Mouse (Mus musculus) kidney, embryonic 15.5 days (tissue): Measurements from ENCODE around the gene Hhip. TPM values are rescaled to one million over a fixed set of nuclear protein-coding genes. Genes with fewer than 3 reads are reported as not detected.

Experiments used
- ATAC-seq: fragments of 200-750 bp; cut with Nextera tagmentation; replicated peaks from 2 replicates; pipeline ENCODE4 v1.8.0; 2017; ENCODE audit warnings: moderate TSS enrichment; ENCODE audit not compliant: low FRiP score
- H3K27ac ChIP-seq: fragments of 300-500 bp; sonication (generic); 2 replicates; pipeline ENCODE4 v1.5.1; 2015; ENCODE audit warnings: mild to moderate bottlenecking, inconsistent platforms
- H3K27me3 ChIP-seq: fragments of 300-500 bp; sonication (generic); 2 replicates; pipeline ENCODE4 v1.6.1; 2015; ENCODE audit warnings: inconsistent platforms
- H3K36me3 ChIP-seq: fragments of 300-500 bp; sonication (generic); 2 replicates; pipeline ENCODE4 v1.6.1; 2015; ENCODE audit warnings: inconsistent platforms
- H3K4me1 ChIP-seq: fragments of 300-500 bp; sonication (generic); 2 replicates; pipeline ENCODE4 v1.6.1; 2015; ENCODE audit warnings: inconsistent platforms
- H3K4me2 ChIP-seq: fragments of 300-500 bp; sonication (generic); 2 replicates; pipeline ENCODE4 v1.6.1; 2015; ENCODE audit warnings: moderate library complexity, mild to moderate bottlenecking, inconsistent platforms
- H3K4me3 ChIP-seq: fragments of 300-500 bp; sonication (generic); replicated peaks from 2 replicates; pipeline ENCODE4 v1.5.1; 2015; ENCODE audit warnings: mild to moderate bottlenecking, inconsistent platforms
- H3K9ac ChIP-seq: fragments of 300-500 bp; sonication (generic); 2 replicates; pipeline ENCODE4 v1.6.1; 2015; ENCODE audit warnings: mild to moderate bottlenecking, inconsistent platforms
- H3K9me3 ChIP-seq: fragments of 300-500 bp; sonication (generic); replicated peaks from 2 replicates; pipeline ENCODE4 v1.6.1; 2016; ENCODE audit warnings: inconsistent platforms
- WGBS: fragments of 180-500 bp; shearing (Covaris S2); methylation state at CpG from one replicate; pipeline ENCODE4 v1.1.7; 2015; ENCODE audit warnings: mixed read lengths; 5-methylcytosine and 5-hydroxymethylcytosine counted together
- polyA plus RNA-seq: library from polyadenylated mRNA; unstranded; fragments of >200 nt; fragmentation: Nextera tagmentation; extraction: Ambion mirVana; gene quantifications from 2 replicates; pipeline ENCODE4 v1.2.1, GENCODE M21; 2015

Gene Hhip
- polyA plus RNA-seq, 1 experiment from 2014 or later: 3.0 TPM

- no peak for ATAC-seq
- no peaks in the 10 kb centered on the region for H3K27me3 ChIP-seq
- H3K4me1 ChIP-seq: 0 out of 2 replicates have a peak, but pooled peaks cover 4% of the 10 kb centered on the region
- H3K36me3 ChIP-seq: no peaks in the 10 kb centered on the region
- H3K4me3 ChIP-seq: no peak overlapping the region
- 52% methylated on average over 2 of the region's 2 CpGs for WGBS
- no peak overlapping the region for H3K4me2 ChIP-seq
- H3K27ac ChIP-seq: no peak overlapping the region
- H3K9me3 ChIP-seq: no peaks in the 10 kb centered on the region
- H3K9ac ChIP-seq: no peak overlapping the region
These were observed 72.9 kb downstream of the Hhip start for GRCm38 (mm10) chr8:79984946-79985345.

GRCm38 (mm10) chr8:79982144-79982543, 75.7 kb downstream of the Hhip start:
- H3K4me3 ChIP-seq: no peak overlapping the region
- 0 out of 2 replicates have a peak, but pooled peaks cover 4% of the 10 kb centered on the region for H3K4me1 ChIP-seq
- no peak overlapping the region for H3K4me2 ChIP-seq
- H3K27me3 ChIP-seq: no peaks in the 10 kb centered on the region
- no peak overlapping the region for H3K9ac ChIP-seq
- 50% methylated on average over 4 of the region's 4 CpGs for WGBS
- no peak overlapping the region for H3K27ac ChIP-seq
- no peaks in the 10 kb centered on the region for H3K36me3 ChIP-seq
- H3K9me3 ChIP-seq: no peaks in the 10 kb centered on the region
- ATAC-seq: no peak

GRCm38 (mm10) chr8:79966159-79966558, 91.6 kb downstream of the Hhip start:
- ATAC-seq: peak; percentile 58
- Histone ChIP-seq H3K36me3 (no peaks in the 10 kb centered on the region), H3K27me3 (no peaks in the 10 kb centered on the region), H3K9ac (no peak overlapping the region), H3K27ac (no peak overlapping the region), H3K4me3 (no peak overlapping the region), H3K4me1 (no peaks in the 10 kb centered on the region), H3K4me2 (no peak overlapping the region), H3K9me3 (no peaks in the 10 kb centered on the region)
- 59% methylated on average over 6 of the region's 6 CpGs for WGBS

- ATAC-seq: no peak
- no peaks in the 10 kb centered on the region for H3K27me3 ChIP-seq
- no peak overlapping the region for H3K4me2 ChIP-seq
- H3K4me1 ChIP-seq: no peaks in the 10 kb centered on the region
- H3K9me3 ChIP-seq: no peaks in the 10 kb centered on the region
- no peaks in the 10 kb centered on the region for H3K36me3 ChIP-seq
- WGBS: 50% methylated on average over 3 of the region's 3 CpGs
- H3K27ac ChIP-seq: no peak overlapping the region
- no peak overlapping the region for H3K4me3 ChIP-seq
- no peak overlapping the region for H3K9ac ChIP-seq
These were observed 104.9 kb downstream of the Hhip start for GRCm38 (mm10) chr8:79952857-79953256.

- Histone ChIP-seq H3K9me3 (no peaks in the 10 kb centered on the region), H3K36me3 (no peaks in the 10 kb centered on the region), H3K27me3 (no peaks in the 10 kb centered on the region), H3K9ac (no peak overlapping the region), H3K4me1 (no peaks in the 10 kb centered on the region), H3K27ac (no peak overlapping the region), H3K4me3 (no peak overlapping the region), H3K4me2 (no peak overlapping the region)
- 76% methylated on average over 3 of the region's 3 CpGs for WGBS
- no peak for ATAC-seq
These were observed 107.4 kb downstream of the Hhip start for GRCm38 (mm10) chr8:79950376-79950775.

- Histone ChIP-seq H3K9me3 (no peaks in the 10 kb centered on the region), H3K4me2 (no peak overlapping the region), H3K27ac (no peak overlapping the region), H3K27me3 (no peaks in the 10 kb centered on the region), H3K9ac (no peak overlapping the region), H3K4me3 (no peak overlapping the region), H3K36me3 (no peaks in the 10 kb centered on the region), H3K4me1 (no peaks in the 10 kb centered on the region)
- no peak for ATAC-seq
- 65% methylated on average over 9 of the region's 9 CpGs for WGBS
These were observed 112.2 kb downstream of the Hhip start for GRCm38 (mm10) chr8:79945501-79946076.

GRCm38 (mm10) chr8:79941070-79941469, 116.7 kb downstream of the Hhip start:
- no peaks in the 10 kb centered on the region for H3K27me3 ChIP-seq
- H3K4me1 ChIP-seq: peaks cover 6% of the 10 kb centered on the region; the same call in 1 of the 2 replicates
- H3K4me2 ChIP-seq: no peak overlapping the region
- 87% methylated on average over 5 of the region's 5 CpGs for WGBS
- no peak for ATAC-seq
- no peaks in the 10 kb centered on the region for H3K9me3 ChIP-seq
- H3K27ac ChIP-seq: no peak overlapping the region
- no peak overlapping the region for H3K9ac ChIP-seq
- H3K4me3 ChIP-seq: no peak overlapping the region
- H3K36me3 ChIP-seq: no peaks in the 10 kb centered on the region

- no peak for ATAC-seq
- Histone ChIP-seq H3K27ac (no peak overlapping the region), H3K4me3 (no peak overlapping the region), H3K9me3 (no peaks in the 10 kb centered on the region), H3K4me2 (no peak overlapping the region), H3K27me3 (no peaks in the 10 kb centered on the region), H3K9ac (no peak overlapping the region), H3K4me1 (peaks cover 13% of the 10 kb centered on the region; the same call in 1 of the 2 replicates), H3K36me3 (no peaks in the 10 kb centered on the region)
- 49% methylated on average over 9 of the region's 9 CpGs for WGBS
These were observed 120.9 kb downstream of the Hhip start for GRCm38 (mm10) chr8:79936856-79937445.

- Histone ChIP-seq H3K4me3 (no peak overlapping the region), H3K4me2 (no peak overlapping the region), H3K36me3 (no peaks in the 10 kb centered on the region), H3K27me3 (no peaks in the 10 kb centered on the region), H3K27ac (no peak overlapping the region), H3K9ac (no peak overlapping the region), H3K4me1 (peaks cover 13% of the 10 kb centered on the region; the same call in 1 of the 2 replicates), H3K9me3 (no peaks in the 10 kb centered on the region)
- ATAC-seq: peak; percentile 80
- WGBS: 23% methylated on average over 7 of the region's 7 CpGs
These were observed 122.0 kb downstream of the Hhip start for GRCm38 (mm10) chr8:79935793-79936192.

- H3K4me2 ChIP-seq: 0 out of 2 replicates have a peak overlapping the region, but pooled peaks have one; percentile 17
- no peaks in the 10 kb centered on the region for H3K36me3 ChIP-seq
- peaks cover 14% of the 10 kb centered on the region for H3K4me1 ChIP-seq
- peak overlapping the region; percentile 68; the same call in 1 of the 2 replicates for H3K27ac ChIP-seq
- WGBS: 9% methylated on average over 4 of the region's 4 CpGs
- H3K9ac ChIP-seq: no peak overlapping the region
- H3K27me3 ChIP-seq: no peaks in the 10 kb centered on the region
- H3K4me3 ChIP-seq: no peak overlapping the region
- peak; percentile 33; the same call in 1 of the 2 replicates for ATAC-seq
- H3K9me3 ChIP-seq: no peaks in the 10 kb centered on the region
These were observed 128.6 kb downstream of the Hhip start for GRCm38 (mm10) chr8:79929202-79929601.

- Histone ChIP-seq H3K36me3 (no peaks in the 10 kb centered on the region), H3K9me3 (no peaks in the 10 kb centered on the region), H3K27me3 (no peaks in the 10 kb centered on the region), H3K4me3 (no peak overlapping the region), H3K4me2 (no peak overlapping the region), H3K4me1 (no peaks in the 10 kb centered on the region), H3K27ac (no peak overlapping the region), H3K9ac (no peak overlapping the region)
- ATAC-seq: no peak
- 71% methylated on average over 7 of the region's 7 CpGs for WGBS
These were observed 140.6 kb downstream of the Hhip start for GRCm38 (mm10) chr8:79917211-79917610.
